Mouse (Mus musculus): ENCODE measurements around the gene Adra2a.

The Adra2a gene

DNA sequence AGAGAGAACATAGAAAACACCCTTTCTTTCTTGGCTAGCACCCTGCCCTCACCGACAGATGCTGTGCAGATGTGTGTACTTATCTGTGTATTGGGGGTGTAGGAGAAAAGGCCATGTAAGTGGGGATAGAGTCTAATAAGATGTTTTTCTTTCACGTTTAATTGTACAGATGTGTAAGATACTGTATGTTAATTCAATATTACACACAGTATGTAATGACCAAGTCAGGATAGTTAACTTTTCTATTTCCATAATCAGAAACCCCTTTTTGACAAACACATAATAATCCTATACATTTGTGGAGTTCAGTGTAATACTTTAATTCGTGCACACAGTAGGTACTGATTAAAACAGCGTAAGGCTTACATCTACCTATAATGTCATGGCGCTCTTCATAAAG, at the start of gene Adra2a:
Adra2a (plus strand) TSS at position 301 of the 400 bp plus-strand sequence.
- no peak for DNase-seq

DNA sequence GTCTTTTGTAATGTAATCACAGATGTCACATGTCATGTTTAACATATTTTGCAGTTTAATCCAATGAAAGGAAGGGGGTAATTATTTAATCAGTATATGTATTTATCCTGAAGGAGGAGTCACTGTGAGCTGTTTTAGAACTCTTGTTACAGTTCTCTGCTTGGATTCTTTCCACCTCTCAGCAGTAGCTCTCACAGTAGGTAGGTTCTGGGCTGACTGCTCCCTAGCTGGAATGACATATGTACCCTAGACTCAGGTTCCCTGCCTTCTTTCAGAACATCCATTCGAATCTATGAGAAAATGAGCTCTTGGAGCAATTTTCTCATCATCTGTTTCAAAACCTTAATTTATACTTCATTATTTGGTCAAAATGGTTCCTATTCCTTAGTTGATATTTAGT, 49.7 kb upstream of the Adra2a start:
- DNase-seq: no peak

DNA sequence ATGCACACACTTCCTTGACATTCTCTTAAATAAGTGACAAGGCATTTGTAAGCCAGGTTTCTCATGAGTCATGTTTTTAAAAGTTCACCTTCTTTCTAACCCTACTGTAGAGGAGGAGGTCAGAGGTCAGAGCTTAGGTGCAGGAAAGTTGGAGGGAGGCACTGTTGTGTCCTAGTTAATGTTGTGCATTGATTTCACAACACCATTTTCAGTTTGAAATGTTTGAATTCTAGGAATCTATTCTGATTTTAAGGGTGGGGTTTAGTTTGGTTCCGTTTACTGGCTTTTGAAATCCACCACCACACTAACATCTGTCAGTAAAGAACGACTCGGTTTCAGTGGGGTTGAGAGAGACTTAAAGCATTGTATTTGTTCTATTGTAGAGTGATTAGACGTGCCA, 33.0 kb upstream of the Adra2a start:
- DNase-seq: no peak

DNA sequence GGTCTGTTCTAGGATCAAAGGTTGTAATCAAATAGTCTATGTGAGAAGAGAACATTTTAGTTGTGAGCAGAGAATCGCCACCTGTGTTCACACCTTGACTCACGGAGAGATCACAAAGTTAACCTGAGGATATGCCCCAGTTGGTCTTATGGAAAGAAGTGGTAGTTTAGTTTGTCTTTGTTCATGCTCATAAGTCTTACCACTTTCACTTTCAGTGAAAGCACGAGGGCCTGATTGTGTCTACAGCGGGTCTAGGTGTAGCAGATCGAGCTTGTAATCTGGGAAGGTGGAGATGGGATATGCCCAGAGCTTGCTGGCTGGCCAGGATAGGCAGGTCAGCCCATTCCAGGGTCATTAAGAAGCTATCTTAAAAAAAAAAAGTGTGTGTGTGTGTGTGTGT, 29.0 kb upstream of the Adra2a start:
- no peak for DNase-seq

DNA sequence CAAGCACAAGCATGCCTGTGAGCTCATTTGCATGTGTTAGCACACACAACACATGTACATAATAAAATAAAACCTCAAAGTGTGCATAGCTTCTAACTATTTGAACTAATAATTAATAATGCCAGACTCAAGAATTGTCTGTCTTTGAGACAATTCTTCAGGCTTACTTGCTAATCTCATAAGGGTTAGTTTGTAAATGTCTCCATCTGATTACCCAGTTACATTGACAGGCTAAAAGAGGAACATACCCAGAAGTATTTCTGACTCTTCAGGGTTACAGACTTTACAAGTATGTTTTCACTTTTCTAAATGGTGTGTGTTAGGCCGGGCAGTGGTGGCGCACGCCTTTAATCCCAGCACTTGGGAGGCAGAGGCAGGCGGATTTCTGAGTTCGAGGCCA, 28.4 kb upstream of the Adra2a start:
- DNase-seq: no peak

DNA sequence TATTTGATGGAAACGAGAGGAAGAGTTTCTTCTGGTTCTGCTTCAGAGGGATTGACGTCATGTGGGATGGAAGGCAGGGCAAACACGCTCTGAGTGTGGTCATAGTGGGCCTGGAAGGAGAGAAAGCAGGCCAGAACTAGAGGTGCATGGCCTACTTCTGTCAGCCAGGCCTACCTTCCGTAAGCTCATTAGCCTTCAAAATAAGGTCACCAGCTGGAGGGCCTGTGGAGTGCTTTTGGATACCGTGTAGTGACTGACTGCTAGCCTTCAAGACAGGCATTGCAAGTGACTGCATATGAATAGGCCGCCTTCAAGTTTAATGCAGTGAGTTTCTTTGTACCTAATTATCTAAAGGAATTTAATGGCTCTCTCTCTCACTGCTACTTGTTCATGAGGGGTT, 8.9 kb upstream of the Adra2a start:
- no peak for DNase-seq

DNA sequence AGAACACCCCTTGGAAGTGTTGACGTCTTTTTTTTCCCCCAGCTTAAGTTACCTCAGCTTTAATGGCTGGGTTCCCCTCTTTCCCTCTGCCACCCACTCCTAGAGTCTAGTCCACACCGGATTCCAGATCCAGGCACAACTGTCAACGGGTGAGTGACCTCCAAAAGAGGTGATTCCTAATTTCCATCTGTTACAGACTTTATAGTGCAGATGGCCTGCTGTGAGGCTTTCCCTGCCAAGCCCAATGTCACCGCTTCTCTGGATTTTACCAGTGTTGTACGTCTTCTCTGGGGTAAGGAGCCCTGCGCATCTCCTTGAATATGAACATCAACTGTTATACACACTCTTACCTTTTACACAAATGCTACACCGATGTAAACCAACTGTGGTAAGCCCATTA, 4.5 kb upstream of the Adra2a start:
- DNase-seq: no peak

DNA sequence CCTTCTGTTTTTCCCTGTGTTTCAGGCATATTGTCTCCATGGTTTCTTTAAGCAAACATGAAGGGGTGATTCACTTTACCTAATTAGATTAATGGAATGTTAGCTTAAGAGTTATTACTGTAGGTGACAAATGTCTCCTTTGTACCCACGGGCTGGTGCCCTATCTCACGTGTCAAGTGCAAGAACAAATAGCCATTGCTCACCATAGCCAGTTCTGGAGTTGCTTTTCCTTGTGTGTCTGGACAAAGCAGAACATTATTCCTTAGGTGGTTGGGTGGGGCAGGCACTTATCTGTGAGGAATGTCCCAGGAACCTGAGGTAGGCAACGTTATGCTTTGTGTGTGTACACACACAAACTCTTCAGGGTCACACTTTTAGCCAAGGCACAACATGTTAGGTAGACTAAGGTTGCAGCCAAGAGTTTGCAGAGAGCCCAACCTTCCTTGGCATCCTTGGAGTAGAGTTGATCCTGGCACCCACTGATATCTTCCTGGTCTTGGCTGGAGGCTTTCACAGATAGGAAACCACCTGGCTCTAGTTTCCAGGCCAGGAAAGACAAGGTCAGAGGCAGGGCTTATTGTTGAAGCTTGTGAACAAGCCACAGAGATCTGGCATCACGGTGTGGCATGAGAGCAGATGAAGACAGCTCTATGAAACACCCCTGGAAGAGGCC, 3.5 kb upstream of the Adra2a start:
- no peak for DNase-seq

DNA sequence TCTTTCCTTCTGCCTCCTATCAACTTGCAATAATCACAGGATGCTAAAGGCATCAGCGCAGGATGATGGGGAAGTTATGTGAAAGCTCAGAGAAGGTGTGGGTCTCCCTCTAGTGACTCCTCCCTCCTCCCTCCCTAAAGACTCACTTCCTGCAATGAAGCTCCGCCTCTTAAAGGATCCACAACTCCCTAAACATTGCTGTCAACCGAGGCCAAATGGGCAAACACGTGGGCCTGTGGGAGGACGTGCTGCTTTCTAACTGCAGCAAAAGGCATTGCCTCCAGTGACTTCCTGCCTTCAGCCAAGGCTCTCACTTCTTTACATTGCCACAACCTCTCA, 3.0 kb upstream of the Adra2a start:
- no peak for DNase-seq

DNA sequence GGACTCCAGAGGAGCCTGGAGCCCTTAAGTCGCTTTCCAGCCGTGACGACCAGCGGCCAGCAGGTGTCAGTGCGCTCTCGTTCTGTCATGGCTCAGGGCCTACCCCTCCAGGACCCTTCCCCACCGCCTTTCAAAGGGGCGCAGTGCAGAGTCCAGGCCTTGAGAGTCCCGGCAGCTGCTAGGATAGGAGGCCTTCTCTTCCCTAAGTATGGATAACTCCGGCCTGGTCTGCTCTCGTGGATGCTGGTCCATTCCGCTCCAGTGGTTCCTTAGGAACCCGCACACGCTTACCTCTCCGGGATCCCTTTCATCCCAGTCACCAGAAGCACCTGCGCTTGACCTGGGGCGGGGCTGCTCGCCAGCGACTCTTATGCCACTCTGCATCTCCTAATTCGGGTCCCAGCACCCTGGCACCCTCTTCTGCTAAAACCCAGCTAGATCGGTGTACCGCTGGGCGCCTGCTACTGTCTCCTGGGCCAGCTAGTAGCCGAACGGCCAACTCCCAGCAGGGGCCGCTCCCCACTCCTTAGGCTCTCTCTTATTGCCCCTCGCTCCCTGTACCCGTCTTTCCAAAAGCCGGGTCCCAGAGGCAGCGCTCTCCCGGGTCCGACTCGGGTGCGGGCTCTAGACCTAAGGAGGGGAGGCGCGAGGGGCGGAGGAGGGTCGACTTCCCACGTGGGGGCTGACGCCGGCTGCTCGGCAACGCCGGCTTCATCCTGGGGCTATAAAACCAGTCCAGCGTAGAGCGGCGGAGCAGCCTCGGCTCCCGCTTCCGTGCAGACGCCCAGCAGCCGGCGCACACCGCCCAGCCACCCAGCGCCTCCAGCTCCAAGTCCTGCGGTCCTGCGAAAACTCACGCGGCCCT, 788 bp downstream of the Adra2a start:
- DNase-seq: peak; percentile 47 to 50

DNA sequence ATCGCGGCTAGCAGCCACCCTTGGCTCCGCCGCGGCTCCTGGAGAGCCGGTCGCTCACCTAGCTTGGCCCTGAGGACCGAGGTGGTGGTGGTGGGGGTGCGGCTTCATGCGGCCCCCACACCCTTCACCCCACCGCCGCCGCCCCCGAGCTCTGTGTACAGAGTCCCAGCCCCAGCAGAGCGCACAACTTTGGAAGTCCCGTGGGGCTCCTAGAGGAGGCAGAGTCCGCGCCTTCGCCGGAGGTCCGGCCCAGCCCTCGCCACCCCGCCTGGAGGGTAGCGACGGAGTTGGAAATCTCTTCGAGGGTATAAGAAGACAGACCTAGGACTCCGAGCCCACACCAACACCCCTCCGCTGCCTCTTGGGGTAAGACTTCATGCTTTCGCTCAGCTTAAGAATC, 1.5 kb downstream of the Adra2a start:
- peak in 1 of 2 experiments; percentile 9 for DNase-seq

DNA sequence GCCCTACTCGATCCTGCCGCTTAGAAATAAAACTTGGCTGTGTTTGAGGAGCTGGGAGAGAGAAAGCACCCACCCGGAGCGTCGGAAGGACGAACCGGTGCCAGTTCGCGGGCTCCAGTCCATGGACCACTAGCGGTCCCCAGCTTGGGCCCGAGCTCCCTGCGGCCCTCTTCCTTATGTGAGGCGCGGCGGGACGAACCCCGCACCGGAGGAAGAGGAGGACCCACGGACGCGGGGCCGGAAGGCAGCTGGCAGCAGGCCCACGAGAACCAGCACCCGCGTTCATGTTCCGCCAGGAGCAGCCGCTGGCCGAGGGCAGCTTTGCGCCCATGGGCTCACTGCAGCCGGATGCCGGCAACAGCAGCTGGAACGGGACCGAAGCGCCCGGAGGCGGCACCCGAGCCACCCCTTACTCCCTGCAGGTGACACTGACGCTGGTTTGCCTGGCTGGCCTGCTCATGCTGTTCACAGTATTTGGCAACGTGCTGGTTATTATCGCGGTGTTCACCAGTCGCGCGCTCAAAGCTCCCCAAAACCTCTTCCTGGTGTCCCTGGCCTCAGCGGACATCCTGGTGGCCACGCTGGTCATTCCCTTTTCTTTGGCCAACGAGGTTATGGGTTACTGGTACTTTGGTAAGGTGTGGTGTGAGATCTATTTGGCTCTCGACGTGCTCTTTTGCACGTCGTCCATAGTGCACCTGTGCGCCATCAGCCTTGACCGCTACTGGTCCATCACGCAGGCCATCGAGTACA, 2.2 kb downstream of the Adra2a start:
- DNase-seq: peak in 1 of 2 experiments; percentile 15

DNA sequence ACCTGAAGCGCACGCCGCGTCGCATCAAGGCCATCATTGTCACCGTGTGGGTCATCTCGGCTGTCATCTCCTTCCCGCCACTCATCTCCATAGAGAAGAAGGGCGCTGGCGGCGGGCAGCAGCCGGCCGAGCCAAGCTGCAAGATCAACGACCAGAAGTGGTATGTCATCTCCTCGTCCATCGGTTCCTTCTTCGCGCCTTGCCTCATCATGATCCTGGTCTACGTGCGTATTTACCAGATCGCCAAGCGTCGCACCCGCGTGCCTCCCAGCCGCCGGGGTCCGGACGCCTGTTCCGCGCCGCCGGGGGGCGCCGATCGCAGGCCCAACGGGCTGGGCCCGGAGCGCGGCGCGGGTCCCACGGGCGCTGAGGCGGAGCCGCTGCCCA, 2.7 kb downstream of the Adra2a start:
- no peak for DNase-seq

DNA sequence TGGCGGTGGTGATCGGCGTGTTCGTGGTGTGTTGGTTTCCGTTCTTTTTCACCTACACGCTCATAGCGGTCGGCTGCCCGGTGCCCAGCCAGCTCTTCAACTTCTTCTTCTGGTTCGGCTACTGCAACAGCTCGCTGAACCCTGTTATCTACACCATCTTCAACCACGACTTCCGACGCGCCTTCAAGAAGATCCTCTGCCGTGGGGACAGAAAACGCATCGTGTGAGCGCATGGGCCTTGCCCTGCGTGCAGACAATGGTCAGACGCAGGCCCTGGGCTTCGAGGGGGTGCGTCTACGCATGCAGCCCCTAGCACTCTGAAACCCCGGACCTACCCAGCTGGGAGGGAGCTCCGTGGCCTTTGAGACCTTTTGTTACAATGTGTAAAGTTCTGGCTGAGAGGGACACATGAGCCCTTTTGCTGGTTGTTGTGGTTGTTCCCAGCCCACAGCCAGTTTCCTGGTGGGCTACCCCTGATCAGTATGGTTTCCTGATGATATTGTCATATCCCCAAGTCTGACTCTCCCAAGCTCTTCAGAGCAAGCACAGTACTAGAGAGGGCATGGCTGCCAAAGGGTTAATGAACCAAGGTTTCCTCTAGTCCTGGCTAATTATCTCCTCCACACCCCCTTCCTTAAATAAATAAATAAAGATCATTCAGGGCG, 3.6 kb downstream of the Adra2a start:
- DNase-seq: no peak

DNA sequence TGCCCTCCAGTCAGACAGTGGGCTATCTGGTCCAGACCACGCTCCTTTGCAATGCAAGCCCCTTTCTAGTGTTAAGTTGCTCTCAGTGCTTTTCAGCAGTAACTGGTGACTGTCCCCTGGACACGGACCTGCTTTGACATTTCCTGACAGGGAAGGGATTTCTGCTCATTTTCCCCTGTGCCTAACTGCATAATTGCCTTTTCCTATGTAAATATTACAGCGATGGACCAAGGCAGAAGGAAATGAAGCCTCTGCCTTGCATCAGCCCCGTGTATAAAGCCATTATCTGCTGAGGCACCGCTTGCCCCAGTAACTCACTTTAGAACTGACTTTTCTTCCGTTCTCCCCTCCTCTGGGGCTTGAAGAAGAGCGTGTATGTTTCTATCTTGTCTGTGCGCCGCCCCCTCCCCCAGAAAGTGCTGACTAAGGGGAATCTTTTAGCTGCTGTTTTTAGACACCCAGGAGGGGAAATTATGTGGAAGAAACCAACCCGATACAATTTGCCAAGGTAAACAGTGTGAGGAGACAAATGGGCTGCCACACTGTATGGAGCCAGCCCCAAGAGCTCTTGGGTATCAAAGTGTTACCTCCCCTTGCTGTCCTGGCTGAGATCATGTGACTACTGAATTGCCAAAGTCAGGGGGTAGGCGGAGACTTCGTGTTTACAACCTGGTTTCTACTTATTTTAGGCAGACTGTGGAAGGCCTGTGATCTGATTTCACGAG, 4.4 kb downstream of the Adra2a start:
- DNase-seq: no peak

DNA sequence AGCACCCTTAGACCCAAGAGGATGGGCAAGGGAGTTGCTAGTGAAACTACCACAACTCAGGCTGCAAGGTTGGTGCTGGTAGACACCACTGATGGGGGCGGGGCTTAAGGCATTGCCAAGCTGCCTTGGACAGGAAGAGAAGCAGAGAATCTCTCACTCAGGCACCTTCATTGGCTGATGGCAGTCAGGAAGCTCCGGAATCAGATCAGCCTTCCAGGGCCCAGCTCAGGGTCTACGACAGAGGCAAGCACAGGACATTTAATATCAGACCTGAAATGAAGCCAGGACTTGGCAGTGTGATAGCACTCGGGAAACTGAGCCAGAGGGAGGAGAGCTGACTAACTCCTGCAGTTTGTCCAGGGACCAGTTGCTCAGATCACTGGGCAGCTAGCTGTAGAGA, 7.7 kb downstream of the Adra2a start:
- DNase-seq: peak in 1 of 2 experiments; percentile 10

DNA sequence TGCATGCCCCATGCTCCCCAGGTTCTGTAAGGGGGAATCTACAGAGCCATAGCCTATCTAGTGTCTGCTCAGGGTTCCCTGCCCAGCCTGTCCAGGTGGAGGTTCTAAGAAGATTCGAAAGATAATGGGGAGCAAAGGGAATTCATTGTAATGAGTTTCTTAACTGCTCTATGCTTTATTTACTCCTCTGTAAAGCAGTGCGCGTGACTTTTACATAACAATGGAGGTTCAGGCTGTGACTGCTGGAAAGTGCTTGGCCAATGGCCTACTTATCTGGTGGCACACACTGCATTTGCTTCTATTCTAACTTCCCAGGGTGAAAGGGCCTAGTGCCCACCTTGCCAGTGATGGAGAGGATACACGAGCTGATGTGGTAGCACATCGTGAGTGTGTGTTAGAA, 11.9 kb downstream of the Adra2a start:
- no peak for DNase-seq

DNA sequence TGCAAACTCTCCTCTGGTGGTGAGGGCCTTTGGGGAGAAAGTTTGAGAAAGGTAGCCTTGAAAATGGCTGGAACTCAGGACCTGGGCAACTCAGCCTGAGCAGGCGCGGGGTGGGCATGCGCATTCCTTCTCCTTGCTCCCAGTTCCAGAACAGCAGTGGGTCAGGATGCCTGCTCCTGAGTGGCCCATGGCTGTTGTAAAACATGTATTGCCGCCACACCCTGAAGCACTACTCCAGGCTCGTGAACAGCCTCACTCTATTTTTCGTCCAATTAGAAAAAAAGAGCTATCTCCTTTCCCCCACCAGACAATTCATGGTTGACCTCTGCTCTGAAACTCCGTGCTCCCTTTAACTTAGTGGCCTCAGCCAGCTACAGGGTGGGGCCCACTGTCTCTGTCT, 24.5 kb downstream of the Adra2a start:
- DNase-seq: no peak

DNA sequence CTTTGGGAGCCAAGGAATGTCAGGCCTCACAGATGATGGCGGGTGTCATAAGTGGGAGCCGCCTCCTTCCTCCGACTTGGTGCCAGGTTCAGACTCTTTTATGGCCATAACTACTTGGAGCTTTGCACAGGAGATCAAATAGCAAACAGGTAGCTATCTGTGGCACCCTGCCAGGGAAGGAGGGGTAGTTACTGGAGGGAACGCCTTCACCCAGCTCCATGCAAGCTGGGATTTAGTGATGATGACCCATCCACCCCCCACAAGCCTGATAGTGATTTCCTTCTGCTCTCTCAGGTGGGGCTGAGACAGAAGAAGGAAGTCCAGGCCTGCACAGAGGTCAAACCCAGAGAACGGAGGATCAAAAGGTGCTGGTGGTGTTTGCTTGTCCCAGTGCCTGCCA, 26.6 kb downstream of the Adra2a start:
- DNase-seq: no peak

DNA sequence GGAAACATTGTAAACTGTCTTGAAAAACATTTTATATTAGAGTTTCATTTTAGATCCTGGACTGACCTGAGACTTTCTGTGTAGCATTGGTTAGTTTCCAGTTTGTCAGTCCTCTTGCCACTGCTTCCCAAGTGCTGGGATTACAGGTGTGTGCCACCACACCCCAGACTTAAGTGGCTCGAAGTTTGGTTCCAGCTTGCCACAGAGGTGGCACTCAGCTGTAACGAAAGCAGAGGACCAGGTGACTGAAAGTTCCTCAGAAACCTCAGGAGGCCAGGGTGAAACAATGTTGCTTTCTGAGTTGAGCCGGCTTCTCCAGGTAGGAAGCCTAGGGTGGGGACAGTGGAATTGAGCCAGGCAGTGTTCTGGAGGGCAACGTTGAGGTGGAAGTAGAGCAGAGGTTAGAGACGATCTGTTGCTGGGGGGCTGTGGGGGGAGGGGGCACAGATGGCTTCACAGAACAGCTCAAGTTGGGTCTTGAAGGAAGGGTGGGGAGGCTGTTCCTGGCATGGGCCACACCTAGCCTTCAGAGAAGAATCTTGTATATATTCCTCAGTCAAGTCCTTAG, 28.4 kb downstream of the Adra2a start:
- DNase-seq: no peak

DNA sequence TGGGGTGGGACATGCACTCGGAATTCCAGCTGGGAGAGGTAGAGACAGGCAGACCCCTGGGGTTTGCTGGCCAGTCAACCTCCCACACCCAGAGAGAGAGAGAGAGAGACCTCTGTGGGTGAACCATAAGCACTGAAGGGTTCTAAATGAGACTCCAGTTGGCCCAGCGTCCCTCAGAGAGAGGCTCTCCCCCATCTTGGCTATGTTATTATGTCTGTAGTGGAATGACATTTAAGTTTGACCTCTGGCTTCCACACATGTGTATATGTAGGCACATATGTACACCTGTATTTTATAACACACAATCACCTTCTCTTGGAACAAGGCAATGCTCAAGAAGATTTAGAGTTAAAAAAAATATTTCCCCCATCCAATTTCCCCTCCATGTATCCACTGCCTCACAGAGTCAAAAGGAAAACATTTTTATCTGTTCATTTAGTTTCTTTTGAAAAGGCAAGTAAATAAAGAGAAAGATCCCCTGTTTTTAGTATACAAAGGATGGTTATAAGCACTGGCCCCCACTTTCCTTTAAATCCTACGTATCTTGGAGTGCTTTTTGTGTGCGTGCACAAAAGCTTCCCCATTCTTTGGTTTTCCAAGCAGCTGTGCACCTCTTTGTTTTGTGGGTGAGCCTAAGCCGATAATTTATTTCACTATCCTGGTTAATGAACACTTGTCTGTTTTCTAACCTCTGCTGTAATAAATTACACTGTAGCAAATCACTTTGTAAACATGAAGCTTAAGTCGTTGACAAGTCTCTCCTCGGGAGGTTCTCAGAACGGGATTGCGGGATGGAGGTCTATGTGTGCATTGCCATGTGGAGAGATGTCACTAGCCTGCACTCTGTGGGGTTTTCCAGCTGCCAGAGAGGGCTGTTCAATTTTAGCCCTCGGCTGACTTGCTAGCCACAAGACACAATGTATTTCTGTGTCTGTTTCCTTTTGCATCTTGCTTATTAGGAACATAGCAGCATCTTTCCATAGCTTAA, 32.7 kb downstream of the Adra2a start:
- DNase-seq: no peak

Data from thymus, postnatal 36 days (tissue).